Mouse (Mus musculus): ENCODE results near the gene Rabif.
A peak's percentile ranks its signal among the peaks of the same experiment; 100 is the strongest.
"Not testable (repeated sequence)": the region's sequence is repeated elsewhere in the genome, so short reads cannot be mapped to it uniquely, and the experiment has no call there.

Rabif gene

DNA sequence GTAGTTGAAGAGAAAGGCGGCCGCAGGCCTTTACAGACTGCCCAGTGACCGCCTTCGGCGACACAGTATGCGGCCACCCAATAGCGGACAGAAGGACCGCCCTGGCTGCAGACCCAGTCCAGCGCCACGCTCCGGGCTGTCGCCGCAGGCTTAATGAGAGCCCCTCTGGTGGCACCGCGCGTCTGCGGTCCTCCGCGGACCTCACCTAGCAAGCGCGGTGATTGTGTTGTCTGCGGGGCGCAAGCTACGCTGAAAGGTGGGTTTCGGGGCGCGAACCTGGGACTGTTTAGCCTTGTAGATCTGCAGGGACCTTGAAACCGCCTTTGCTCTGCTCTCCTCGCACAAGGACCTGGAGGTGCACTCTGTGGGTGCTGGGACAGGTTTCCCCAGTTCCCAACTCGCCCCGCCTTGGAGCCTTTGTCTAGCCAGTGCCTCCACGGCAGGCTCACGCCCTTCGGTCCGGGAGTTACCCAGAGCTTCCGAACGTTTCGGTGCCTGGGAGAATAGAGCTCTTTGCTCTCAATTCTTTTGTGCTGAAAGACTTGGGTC is 18.9 kb downstream of the Rabif start:
- DNase-seq = peak; percentile 16

DNA sequence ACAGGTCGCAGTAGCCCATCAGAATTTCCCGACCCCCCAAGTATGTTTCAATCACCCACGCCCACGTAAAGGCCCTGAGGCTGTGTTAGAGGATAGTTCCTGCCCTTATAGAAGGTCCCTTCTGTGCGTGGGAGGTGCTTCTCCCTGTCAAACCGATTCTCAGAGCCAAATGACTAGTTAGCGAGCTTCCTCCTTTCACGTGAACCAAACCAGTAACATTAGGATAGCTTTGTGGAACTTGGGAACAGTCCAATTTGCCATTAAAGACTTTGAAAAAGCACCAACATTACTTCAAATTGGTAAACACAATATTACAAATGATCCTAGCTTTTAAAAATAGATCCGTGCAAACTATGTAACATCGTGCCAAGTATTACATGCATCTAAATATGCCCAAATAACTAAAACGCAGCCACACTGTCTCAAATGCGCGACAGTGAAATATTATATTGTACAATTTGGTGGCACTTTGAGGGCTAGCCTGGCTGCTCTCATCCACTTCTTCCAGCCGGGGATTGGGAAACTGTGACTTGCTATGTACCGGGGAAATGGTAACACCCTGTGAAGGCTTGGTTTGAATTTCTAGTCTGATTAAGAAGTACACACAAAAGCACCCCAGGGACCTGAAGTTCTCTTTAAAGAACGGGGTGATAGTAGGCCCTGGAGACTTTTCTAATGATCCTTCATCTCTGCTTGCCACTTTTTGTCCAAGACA is 19.6 kb downstream of the Rabif start:
- DNase-seq = no peak

DNA sequence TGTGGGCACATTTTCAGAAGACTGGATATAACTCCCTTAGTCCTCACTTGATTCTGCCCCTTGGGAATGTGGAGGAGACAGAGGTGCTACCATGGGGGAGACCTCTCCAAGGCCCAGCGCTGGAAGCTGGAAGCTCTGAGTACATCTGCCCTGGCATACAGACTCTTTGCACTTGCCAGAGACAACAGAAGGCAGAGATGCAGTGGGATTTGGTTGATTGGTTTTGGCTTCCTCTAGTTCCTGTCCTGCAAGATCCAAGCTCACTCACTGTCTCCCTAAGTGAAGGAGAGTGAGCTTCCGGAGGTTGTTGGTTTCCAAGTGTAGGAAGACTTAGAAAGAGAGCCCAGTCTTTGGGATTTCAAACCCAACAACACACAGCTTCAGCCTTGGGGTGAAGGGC is 21.4 kb downstream of the Rabif start:
- no peak for DNase-seq

DNA sequence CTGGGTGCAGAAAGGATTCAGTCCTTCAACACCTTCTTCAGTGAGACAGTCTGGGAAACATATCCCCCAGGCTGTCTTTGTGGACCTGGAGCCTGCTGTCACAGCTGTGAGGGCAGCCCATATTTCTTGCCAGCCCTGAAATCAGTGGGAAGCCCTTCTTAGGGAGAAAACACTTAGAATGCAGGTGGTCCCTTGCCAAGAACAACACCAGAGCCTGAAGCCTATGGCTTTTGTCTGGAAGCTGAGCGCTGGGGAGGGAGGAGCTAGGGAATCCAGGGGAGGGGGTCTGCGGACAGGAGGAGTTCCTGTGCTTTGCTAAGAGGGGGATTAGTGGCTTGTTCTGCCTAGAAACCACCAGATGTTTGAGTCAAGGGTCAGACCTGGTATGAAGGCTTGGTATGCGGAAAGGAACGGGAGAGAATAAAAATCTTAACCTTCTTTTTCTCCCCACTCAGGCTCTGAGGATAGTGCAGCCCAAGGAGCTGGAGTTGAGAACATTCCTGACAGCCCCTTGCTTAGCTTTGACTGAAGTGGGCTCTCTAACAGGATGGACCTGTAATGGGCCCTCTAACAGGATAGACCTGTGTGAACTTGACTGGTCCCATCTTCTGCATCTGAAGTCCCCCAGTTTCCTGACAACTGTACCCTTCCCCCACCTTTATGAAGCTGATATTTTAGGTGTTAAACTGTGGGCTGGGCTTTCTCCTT is 22.2 kb downstream of the Rabif start:
- no peak for DNase-seq

- not testable (repeated sequence) for DNase-seq
Measured at GRCm38 (mm10) chr1:134517841-134518240, 23.4 kb downstream of the Rabif start.

DNA sequence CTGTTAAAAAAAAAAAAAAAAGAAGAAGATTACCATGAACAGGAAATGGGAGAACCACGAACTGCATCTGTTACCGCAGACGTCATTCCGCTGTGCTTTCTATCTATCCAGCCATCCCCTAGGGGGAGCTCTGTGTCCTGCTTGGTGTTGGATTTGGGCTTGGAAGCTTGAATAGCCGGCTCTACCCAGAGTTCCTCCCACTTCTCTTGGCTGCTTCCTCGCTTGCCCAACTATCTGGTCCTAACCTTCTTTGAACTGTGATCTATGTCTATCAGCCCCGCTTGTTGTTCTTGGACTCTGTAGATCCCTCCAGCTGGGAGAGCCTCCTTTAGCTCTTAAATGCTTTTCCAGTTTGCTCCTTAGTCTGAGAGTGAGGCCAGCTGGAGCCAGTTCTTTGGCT is 24.2 kb downstream of the Rabif start:
- DNase-seq = peak; percentile 68

DNA sequence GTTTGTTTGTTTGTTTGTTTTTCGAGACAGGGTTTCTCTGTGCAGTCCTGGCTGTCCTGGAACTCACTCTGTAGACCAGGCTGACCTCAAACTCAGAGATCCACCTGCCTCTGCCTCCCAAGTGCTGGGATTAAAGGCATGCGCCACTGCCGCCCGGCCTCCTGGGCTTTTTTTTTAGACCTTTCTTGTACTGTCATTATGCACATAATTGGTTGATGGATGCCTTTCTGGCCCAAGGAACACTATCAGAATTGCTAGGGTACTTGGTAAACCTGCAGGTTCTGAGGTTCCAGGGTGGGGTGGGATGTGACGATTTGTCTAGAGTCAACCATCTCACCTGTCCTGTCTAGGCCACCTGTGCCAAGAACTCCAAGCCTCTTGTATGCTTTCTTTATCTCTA is 24.8 kb downstream of the Rabif start:
- DNase-seq = not testable (repeated sequence)

- DNase-seq = no peak
Measured at GRCm38 (mm10) chr1:134520001-134520721, 25.7 kb downstream of the Rabif start.

GRCm38 (mm10) chr1:134521163-134521562 is 26.7 kb downstream of the Rabif start:
- no peak for DNase-seq

- DNase-seq = no peak
Measured at GRCm38 (mm10) chr1:134522325-134522724, 27.9 kb downstream of the Rabif start.

DNA sequence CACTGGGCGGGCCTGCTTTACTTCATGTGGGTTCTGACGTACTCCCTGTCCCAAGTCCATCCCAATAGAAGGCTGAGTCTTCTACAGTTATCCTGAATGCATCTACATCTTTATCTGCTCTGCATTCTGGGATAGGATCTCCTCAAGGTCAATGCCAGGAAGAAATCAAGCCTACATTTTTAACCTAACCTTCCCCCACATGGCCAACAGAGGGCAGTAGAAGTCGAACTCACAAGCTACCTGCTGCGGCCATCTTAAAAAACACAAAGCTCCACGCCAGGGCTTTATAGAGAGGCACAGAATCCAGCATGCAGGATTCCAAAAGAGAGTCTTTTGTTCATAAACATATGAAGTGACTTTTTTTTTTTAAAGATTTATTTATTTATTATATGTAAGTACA is 30.0 kb downstream of the Rabif start:
- DNase-seq = no peak

GRCm38 (mm10) chr1:134525015-134525414 is 30.6 kb downstream of the Rabif start:
- DNase-seq = no peak

DNA sequence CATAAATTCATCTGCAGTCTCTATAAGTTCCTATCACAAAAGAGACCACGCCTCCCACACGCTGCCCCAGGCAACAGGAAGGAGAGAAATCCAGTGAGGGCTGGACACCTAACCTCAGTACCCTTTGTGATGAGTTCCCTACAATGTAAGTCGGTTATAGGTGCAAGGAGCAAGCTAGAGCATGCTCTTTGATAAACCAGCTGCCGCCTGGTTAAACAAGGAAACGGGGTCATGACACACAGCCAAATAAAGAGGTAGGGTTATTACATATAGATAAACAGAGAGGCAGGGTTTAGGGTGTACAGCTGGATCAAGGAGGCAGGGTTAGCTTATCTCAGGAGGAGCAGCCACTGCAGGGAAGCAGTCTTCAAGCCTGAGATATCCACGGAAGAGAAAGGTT is 32.3 kb downstream of the Rabif start:
- DNase-seq = no peak

- peak; percentile 40 for DNase-seq
Measured at GRCm38 (mm10) chr1:134530618-134531017, 36.2 kb downstream of the Rabif start.

- DNase-seq = not testable (repeated sequence)
Measured at GRCm38 (mm10) chr1:134533710-134534109, 39.3 kb downstream of the Rabif start.

DNA sequence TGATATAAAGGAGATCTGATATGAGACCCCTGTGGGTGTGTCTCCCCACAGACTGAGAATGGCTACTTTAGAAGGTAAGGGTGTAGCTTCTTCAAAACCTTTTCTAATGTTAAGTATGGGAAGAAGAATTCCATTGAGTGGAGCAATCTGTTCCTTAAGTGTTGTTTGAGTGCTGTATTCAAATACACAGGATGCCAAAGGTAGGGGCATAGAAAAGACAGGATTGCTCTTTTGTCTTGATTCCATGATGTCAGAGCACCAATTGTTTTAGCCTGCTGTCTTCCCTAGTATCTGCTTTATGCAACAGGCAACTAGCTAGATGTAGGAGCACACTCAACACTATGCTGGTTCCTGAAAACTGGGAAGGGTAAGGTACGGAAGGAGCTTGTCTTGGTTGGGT is 40.6 kb downstream of the Rabif start:
- DNase-seq = no peak

DNA sequence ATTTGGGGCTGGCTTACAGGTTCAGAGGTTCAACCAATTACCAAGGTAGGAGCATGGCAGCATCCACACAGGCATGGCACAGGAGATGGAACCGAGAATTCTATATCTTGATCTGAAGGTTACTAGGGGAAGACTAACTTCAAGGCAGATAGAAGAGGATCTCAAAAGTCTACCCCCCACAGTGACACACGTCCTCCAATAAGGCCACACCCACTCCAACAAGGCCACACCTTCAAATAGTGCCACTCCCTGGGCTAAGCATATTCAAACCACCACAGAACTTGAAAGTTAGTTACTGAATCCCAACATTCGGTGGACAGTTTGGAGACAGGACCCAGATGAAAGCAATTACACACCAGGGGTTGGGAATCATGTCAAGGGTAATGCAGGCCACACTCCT is 41.1 kb downstream of the Rabif start:
- no peak for DNase-seq

DNA sequence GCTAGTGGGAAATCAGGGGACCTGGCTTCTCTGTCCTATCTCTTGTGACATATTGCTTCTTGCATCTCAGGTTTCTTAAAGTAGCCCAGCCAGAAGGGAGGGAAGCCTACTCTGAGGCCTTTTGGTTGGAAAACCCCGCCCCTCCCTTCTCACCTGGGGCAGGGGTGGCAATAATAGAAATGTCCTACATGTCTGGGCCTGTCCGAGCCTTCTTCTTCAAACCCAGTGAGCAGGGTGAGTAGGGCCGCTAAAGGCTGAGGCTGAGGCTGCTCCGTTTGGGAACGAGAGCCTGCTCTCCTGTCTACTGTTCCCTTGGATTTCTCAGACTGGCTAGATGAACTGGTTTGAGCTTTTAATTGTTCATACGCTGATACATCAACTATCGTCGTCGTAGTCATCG is 46.2 kb downstream of the Rabif start:
- DNase-seq = no peak

GRCm38 (mm10) chr1:134548231-134548630 is 53.8 kb downstream of the Rabif start:
- DNase-seq = no peak

DNA sequence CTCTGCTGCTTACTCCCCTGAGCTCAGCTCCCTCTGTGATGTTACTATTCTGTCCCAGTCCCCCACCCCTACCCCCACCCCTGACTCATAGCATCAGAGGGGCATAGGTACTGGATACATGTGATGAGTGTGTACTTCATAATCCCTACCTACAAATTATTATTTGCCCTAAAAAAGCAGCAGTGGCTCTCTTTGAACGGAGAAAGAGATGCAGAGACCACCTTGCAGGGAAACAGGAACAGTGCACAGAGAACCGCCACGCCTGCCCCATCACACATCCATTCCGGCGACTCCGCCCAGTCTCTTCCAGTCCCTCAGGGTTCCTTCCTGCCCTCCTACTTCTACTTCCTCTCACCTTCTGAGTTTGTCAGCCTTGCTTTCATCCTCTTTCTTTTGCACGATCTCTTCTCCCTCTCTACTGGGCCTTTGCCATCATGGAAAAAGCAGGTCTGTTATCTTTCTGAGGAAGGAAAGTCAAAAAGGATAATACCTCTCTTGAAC is 55.2 kb downstream of the Rabif start, which contains the start of gene Mgat4e:
Mgat4e (minus strand) TSS at position 51 of the 501 bp plus-strand sequence.
- no peak for DNase-seq

- DNase-seq = no peak
Measured at GRCm38 (mm10) chr1:134551869-134552268, 57.4 kb downstream of the Rabif start.

- no peak for DNase-seq
Measured at GRCm38 (mm10) chr1:134552396-134552795, 57.9 kb downstream of the Rabif start.

DNA sequence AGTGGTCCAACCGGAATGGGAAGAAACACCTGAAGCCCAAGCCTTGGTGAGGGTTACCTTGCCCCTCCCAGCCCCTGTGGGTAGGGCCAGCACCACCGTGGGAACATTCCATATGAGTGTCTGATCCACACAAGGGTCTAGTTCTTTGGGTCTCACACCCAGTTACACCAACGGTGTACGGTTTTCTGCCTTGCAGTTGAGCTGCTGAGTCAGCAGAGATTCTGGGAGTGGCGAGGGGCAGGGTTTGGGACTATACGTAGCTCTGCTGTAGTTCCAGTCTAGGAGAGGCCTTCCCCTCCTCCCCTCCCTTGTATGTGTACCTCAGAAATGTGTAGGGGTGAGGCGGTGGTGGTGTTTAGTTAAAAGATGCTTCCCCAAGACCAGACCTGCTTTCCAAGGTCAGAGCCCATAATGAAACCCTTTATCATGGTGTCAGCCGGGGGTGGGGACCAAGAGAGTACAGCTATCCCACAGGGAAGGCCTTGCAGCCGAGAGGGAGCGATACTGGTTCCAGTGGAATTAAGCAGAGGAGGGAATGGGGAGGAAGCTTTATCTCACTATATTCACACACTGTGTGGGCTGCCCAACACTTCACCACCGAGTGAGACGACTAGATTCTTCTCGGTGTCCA is 60.9 kb downstream of the Rabif start:
- no peak for DNase-seq
